Mouse (Mus musculus): ENCODE data around the gene Gpr137.
A peak's percentile ranks its signal among the peaks of the same experiment; 100 is the strongest.

Gpr137 gene

GRCm38 (mm10) chr19:6972247-6972917 is 30.1 kb upstream of the Gpr137 start:
- DNase-seq: no peak

DNA sequence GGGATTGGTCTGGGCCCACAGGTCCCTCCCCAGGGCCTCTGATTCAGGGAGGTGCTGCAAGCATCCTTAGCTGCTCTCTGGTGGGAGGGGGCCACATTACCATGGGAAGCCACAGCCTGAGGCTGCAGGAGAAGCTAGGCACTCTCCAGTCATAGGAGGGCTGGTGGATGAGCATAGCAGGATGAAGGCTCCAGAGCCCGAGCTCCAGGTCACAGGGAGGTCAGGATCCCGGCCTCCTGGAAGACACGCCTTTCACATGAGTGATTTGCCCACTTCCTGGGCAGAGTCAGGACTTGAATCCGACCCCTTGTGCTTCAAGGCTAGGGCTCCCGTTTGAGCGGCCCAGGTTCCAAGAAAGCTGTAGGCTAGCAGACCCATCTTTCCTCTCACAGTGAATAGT is 29.4 kb upstream of the Gpr137 start:
- DNase-seq: no peak

GRCm38 (mm10) chr19:6970460-6971085 is 28.3 kb upstream of the Gpr137 start:
- DNase-seq: peak; percentile 49

- peak; percentile 92 for DNase-seq
Measured at GRCm38 (mm10) chr19:6969665-6970381, 27.5 kb upstream of the Gpr137 start.

GRCm38 (mm10) chr19:6969291-6969664 is 27.0 kb upstream of the Gpr137 start:
- no peak for DNase-seq

DNA sequence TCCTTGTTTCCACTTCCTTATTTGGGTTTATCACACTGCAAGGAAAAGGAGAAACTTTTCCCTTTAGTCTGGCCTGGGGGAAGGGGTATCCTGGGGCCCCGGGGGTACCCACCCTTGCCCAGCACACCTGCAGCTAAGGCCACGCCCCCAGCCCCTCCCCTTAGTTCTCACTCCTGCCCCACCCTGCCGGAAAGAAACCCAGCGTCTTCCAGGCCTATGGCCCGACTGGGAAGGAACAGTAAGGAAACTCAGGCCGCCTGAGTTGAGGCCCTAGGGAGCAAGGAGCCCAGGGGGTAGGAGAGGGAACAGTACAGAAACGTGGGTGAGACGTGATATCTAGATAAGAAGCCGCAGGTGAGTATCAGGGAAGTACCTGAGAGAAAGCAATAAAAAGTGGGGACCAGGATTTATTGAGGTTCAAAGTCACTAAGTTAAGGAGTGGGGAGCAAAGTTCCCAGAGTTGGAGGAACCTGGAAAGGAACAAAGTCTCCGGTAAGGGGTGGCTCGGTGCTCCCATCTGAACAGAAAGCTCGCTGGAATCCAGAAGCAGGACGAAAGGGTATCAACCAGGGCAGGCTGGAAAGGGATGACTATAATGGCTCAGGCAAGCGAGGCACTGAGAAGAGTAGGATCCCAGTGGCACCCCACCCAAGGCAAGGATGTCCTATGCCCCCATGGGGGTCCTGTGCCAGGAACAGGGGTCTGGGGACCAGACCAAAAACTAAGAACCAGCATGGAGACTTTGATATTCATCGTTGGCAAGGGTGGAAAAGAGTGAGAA is 26.4 kb upstream of the Gpr137 start:
- DNase-seq: peak; percentile 79

DNA sequence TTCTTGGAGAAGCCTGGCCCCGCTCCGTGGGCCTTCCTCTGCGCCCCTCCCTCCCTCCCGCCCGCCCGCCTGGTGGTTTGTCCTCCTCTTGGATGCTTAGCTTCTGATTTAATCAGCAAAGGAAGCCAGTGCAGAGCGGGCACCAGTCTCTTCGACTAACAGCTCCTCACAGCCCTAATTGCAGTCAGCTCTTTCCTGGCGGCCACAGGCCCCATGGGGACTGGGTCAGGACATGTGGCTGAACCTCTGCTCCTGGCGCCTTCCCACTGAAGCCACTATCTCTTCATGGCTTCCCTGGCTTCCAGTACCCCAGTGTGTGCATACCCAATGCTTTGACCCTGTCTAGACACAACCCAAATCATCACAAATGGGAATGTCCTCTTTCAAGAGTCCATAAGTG is 14.2 kb upstream of the Gpr137 start:
- no peak for DNase-seq

GRCm38 (mm10) chr19:6955424-6955823 is 13.1 kb upstream of the Gpr137 start:
- no peak for DNase-seq

- peak; percentile 78 for DNase-seq
Measured at GRCm38 (mm10) chr19:6954046-6954445, 11.8 kb upstream of the Gpr137 start.

- DNase-seq: peak; percentile 75
Measured at GRCm38 (mm10) chr19:6952712-6953037, 10.4 kb upstream of the Gpr137 start.

DNA sequence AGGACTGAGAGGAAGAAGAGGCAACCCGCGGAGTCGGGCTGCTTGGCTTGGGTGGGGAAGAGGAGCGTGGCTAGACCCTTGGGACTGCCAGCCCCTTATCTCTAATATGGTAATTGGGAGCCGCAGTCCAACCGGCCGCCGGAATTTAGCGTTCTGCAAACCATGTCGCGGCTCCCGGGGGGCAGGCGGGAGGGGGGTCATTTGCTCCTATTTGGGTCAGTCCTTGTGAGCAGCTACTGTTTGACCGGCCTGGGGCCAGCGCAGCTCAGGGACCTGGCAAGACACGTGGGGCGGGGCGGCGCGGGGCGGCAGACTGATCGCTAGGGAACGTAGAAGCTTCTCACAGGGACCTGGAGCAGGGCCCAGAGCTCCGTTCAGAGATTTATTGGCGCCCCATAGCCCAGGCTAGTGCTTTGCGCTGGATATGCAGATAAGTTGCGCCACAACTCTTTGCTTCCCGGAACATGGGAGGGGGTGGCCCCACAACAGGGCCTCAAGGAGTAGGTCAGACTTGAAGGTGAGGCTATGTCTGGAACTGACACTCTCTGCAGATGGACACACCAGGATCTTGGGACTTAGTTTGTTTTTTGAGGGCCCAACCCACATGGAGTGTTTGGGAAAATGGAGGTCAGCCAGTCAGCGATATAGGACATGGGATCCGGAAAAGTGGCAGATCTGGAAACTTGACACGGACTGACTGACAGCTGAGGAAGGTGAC is 9.9 kb upstream of the Gpr137 start:
- DNase-seq: peak; percentile 92

- peak; percentile 96 for DNase-seq
Measured at GRCm38 (mm10) chr19:6951381-6951968, 9.2 kb upstream of the Gpr137 start.

GRCm38 (mm10) chr19:6950613-6951153 is 8.4 kb upstream of the Gpr137 start:
- DNase-seq: peak; percentile 69

- DNase-seq: no peak
Measured at GRCm38 (mm10) chr19:6949951-6950350, 7.7 kb upstream of the Gpr137 start.

- DNase-seq: no peak
Measured at GRCm38 (mm10) chr19:6949532-6949931, 7.3 kb upstream of the Gpr137 start.

GRCm38 (mm10) chr19:6948186-6948585 is 5.9 kb upstream of the Gpr137 start:
- no peak for DNase-seq

GRCm38 (mm10) chr19:6947742-6948141 is 5.5 kb upstream of the Gpr137 start:
- DNase-seq: no peak

GRCm38 (mm10) chr19:6943709-6944108 is 1.4 kb upstream of the Gpr137 start:
- DNase-seq: no peak

DNA sequence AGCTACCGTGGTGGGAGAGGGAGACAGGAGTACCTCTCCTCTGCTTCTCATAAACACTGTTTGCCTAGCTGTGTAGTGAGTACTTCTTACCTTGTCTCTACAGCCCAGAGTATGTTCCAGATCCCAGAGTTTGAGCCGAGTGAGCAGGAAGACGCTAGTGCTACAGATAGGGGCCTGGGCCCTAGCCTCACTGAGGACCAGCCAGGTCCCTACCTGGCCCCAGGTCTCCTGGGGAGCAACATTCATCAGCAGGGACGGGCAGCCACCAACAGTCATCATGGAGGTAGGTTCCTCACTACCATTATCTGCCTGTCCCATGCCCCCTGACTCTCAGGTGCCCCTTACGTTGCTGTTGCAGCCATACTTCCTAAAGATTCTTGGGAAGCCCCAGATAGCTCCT is 484 bp upstream of the Gpr137 start:
- DNase-seq: no peak

DNA sequence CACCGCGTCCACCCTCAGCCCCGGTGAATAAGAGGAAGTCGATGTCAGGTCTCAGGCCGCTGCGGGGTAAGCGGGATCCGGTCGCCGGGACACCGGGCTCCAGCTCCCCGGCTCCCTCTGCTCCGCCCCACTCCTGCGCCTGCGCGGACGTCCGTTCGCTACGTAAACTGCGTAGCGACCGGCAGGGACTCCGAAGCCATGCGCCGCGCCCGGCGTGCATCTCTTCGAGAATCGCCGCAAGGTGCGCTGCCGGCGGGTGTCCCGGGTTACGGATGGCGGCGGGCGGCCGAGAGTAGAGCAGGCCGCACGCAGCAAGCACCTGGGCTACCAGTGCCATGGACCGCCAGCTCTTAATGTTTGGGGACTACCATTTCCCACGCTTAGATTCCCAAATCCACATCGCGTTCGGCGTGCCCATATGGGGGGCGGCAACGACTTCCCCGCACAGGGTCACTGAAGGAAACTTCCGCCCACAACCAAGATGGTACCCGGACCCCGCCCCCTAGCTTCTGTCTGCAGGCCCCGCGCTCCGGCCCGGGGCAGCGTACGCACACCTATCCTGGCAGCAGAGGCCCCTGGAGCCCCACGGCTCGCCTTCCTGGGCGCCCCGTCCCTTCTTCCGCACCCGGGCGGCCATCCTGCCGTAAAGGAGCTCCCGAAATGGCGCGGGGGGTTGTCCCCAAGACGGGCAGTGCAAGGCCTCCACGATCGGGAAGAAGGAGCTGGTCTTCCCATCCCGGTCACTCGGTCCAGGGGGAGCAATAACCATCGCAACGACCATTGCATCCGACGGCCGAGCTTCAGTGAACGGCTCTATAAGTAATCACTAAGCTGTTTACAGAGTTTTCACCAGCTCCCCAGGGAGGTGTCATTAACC is 670 bp downstream of the Gpr137 start, which contains the start of gene Bad:
Gene Bad, plus strand, starts transcription at position 490 of the 877 bp plus-strand sequence.
- peak; percentile 97 for DNase-seq

Data from kidney, postnatal 10 days (tissue).